Mouse (Mus musculus) heart, embryonic 13.5 days (tissue): ENCODE measurements around the gene Notch4. TPM values are rescaled to one million over a fixed set of nuclear protein-coding genes. Genes with fewer than 3 reads are reported as not detected.

Experiments used
- ATAC-seq: fragments of 200-750 bp; cut with Nextera tagmentation; 2 replicates; pipeline ENCODE4 v1.8.0; 2017; ENCODE audit warnings: moderate TSS enrichment; ENCODE audit not compliant: insufficient number of reproducible peaks, low FRiP score, low TSS enrichment; ENCODE audit errors: extremely low read depth
- H3K27ac ChIP-seq: fragments of 300-500 bp; sonication (generic); replicated peaks from 2 replicates; pipeline ENCODE4 v1.5.1; 2015; ENCODE audit warnings: moderate library complexity, mild to moderate bottlenecking, inconsistent platforms
- H3K27me3 ChIP-seq: fragments of 300-500 bp; sonication (generic); replicated peaks from 2 replicates; pipeline ENCODE4 v1.6.1; 2015; ENCODE audit warnings: mild to moderate bottlenecking, inconsistent platforms
- H3K36me3 ChIP-seq: fragments of 300-500 bp; sonication (generic); 2 replicates; pipeline ENCODE4 v1.6.1; 2015; ENCODE audit warnings: mild to moderate bottlenecking, inconsistent platforms
- H3K4me1 ChIP-seq: fragments of 300-500 bp; sonication (generic); 2 replicates; pipeline ENCODE4 v1.6.1; 2015; ENCODE audit warnings: inconsistent platforms
- H3K4me2 ChIP-seq: fragments of 300-500 bp; sonication (generic); 2 replicates; pipeline ENCODE4 v1.6.1; 2015; ENCODE audit warnings: inconsistent platforms, mild to moderate bottlenecking, moderate library complexity
- H3K4me3 ChIP-seq: fragments of 300-500 bp; sonication (generic); 2 replicates; pipeline ENCODE4 v1.5.1; 2015; ENCODE audit warnings: moderate library complexity, mild to moderate bottlenecking, inconsistent platforms
- H3K9ac ChIP-seq: fragments of 300-500 bp; sonication (generic); 2 replicates; pipeline ENCODE4 v1.6.1; 2015; ENCODE audit warnings: inconsistent platforms, mild to moderate bottlenecking, moderate library complexity
- H3K9me3 ChIP-seq: fragments of 300-500 bp; sonication (generic); 2 replicates; pipeline ENCODE4 v1.6.1; 2016; ENCODE audit warnings: inconsistent platforms
- WGBS: fragments of 180-500 bp; shearing (Covaris S2); methylation state at CpG from one replicate; pipeline ENCODE4 v1.1.7; 2015; ENCODE audit warnings: mixed read lengths; 5-methylcytosine and 5-hydroxymethylcytosine counted together
- polyA plus RNA-seq: library from polyadenylated mRNA; unstranded; fragments of >200 nt; fragmentation: Nextera tagmentation; extraction: Ambion mirVana; gene quantifications from 2 replicates; pipeline ENCODE4 v1.2.1, GENCODE M21; 2015

The Notch4 gene
- polyA plus RNA-seq, 1 experiment from 2014 or later: 5.5 TPM

DNA sequence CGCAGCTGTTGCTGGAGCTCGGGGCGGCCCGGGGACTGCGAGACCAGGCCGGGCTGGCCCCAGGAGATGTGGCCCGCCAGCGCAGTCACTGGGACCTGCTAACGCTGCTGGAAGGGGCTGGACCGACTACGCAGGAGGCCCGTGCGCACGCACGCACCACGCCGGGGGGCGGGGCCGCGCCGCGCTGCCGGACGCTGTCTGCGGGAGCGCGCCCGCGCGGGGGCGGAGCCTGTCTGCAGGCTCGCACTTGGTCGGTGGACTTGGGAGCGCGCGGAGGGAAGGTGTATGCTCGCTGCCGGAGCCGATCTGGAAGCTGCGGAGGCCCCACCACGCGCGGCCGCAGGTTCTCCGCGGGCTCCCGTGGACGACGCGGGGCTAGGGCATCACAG lies 23.3 kb downstream of the Notch4 start:
- peaks cover 51% of the 10 kb centered on the region for H3K4me1 ChIP-seq
- WGBS: under 1% methylated on average over 50 of the region's 50 CpGs

DNA sequence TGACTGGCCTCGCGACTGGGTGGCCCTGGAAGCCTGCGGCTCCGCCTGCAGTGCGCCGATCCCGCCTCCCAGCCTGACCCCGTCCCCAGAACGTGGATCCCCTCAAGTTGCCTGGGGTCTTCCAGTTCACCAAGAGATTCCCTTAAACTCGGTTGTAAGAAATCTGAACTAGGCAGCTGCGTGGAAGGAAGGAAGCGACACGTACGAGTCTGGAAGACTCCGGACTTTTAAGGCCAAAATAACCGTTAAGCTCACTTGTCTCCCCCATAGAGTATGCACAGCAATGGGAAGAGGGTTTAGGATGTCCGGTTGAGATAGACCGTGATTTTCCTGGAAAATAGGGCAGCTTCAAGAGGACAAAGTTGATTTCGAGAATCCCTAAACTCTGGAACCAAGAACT lies 23.7 kb downstream of the Notch4 start:
- H3K36me3 ChIP-seq: no peaks in the 10 kb centered on the region
- ATAC-seq: no peak
- no peaks in the 10 kb centered on the region for H3K27me3 ChIP-seq
- 2% methylated on average over 19 of the region's 19 CpGs for WGBS
- peak overlapping the region; percentile 97 for H3K9ac ChIP-seq
- peaks cover 52% of the 10 kb centered on the region for H3K4me1 ChIP-seq
- peak overlapping the region; percentile 94 for H3K27ac ChIP-seq
- H3K9me3 ChIP-seq: no peaks in the 10 kb centered on the region
- H3K4me2 ChIP-seq: peak overlapping the region; percentile 91
- H3K4me3 ChIP-seq: peak overlapping the region; percentile 79

More for the DNA sequence above, 23.3 kb downstream of the Notch4 start:
- peak overlapping the region; percentile 79 for H3K4me3 ChIP-seq
- H3K9me3 ChIP-seq: no peaks in the 10 kb centered on the region
- peak; percentile 80 for ATAC-seq
- H3K27ac ChIP-seq: peak overlapping the region; percentile 94
- H3K4me2 ChIP-seq: peak overlapping the region; percentile 91
- H3K27me3 ChIP-seq: no peaks in the 10 kb centered on the region
- H3K36me3 ChIP-seq: no peaks in the 10 kb centered on the region
- peak overlapping the region; percentile 97 for H3K9ac ChIP-seq

DNA sequence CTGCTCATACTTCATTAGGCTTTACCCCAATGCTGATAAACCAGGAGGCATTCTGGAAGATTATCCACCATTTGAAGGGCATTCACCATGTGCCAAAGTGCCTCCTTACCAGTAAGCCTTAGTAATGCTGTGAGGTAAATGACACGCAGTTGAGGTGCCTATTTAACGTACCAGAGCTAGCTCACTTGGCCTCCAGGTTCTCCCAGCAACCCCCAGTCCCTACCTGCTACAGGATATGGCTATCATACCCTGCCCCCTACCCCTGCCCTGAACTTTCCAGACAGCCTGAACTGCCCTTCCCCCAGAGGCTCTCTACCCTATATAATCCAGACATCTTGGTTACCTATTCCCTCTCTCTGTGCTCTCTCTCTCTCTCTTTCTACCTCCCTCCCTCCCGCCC lies 24.7 kb downstream of the Notch4 start:
- WGBS: 73% methylated on average over 3 of the region's 3 CpGs
- peak overlapping the region; percentile 97 for H3K9ac ChIP-seq
- peaks cover under 1% of the 10 kb centered on the region; the same call in 1 of the 2 replicates for H3K36me3 ChIP-seq
- ATAC-seq: no peak
- H3K27ac ChIP-seq: peak overlapping the region; percentile 98; the same call in 1 of the 2 replicates
- H3K9me3 ChIP-seq: no peaks in the 10 kb centered on the region
- no peaks in the 10 kb centered on the region for H3K27me3 ChIP-seq
- peaks cover 62% of the 10 kb centered on the region for H3K4me1 ChIP-seq
- H3K4me3 ChIP-seq: peak overlapping the region; percentile 79; the same call in 1 of the 2 replicates
- H3K4me2 ChIP-seq: peak overlapping the region; percentile 91

DNA sequence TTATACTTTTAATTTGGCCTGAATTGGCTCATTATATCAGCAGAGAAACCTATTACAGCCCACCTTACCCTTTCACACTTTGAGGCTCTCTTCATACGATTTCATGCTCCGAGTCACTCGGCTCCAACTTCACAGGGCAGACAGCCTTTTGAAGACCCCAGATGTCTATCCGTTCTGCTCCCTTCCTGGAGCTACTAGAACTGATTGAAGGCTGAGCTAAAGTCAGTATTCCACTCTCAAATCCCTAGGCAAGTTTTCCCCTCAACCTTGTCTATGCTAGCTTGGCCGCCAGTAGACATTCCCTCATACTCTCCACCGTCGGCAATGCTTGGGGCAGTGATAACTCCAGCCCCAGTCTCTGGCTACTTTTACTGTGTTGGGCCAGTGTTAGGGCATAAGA lies 25.1 kb downstream of the Notch4 start:
- Histone ChIP-seq H3K9ac (peak overlapping the region; percentile 58; the same call in 1 of the 2 replicates), H3K27me3 (no peaks in the 10 kb centered on the region), H3K36me3 (peaks cover 5% of the 10 kb centered on the region), H3K4me2 (peak overlapping the region; percentile 91), H3K4me3 (peak overlapping the region; percentile 24; the same call in 1 of the 2 replicates), H3K9me3 (no peaks in the 10 kb centered on the region), H3K4me1 (peaks cover 66% of the 10 kb centered on the region), H3K27ac (peak overlapping the region; percentile 98)
- no peak for ATAC-seq
- 38% methylated on average over 7 of the region's 7 CpGs for WGBS

DNA sequence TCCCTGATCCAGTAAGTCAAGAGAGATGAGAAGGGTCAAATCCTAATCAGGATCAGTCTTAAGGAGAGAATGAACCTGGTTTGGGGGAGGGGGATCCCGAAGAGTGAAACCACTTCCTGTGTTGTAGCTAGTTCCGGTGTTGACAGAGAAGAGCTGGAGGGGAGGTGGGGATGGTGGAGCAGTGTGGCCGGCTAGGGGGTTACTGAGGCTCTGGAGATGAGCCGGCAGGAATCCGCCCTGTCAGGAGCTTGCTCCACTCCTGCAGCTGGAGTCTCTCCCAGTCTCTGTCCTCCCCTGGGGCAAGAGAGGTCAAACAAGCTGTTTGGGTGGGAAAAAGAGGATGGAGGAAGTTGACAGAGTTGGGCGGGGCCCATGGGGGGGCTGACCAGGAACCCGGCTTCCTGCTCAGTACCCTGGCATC lies 25.6 kb downstream of the Notch4 start, which contains the start of gene Gpsm3:
Gene Gpsm3 (plus strand): TSS at position 126 of the 421 bp plus-strand sequence.
- H3K4me1 ChIP-seq: peaks cover 71% of the 10 kb centered on the region
- peak within 1 kb of the TSS; percentile 24 for H3K4me3 ChIP-seq
- WGBS: 21% methylated on average over 7 of the region's 7 CpGs
- peak within 1 kb of the TSS; percentile 98 for H3K27ac ChIP-seq
- peak within 1 kb of the TSS; percentile 91 for H3K4me2 ChIP-seq
- H3K9ac ChIP-seq: peak within 1 kb of the TSS; percentile 100
- peaks cover 9% of the 10 kb centered on the region for H3K36me3 ChIP-seq
- ATAC-seq: no peak
- no peaks in the 10 kb centered on the region for H3K27me3 ChIP-seq
- no peaks in the 10 kb centered on the region for H3K9me3 ChIP-seq

DNA sequence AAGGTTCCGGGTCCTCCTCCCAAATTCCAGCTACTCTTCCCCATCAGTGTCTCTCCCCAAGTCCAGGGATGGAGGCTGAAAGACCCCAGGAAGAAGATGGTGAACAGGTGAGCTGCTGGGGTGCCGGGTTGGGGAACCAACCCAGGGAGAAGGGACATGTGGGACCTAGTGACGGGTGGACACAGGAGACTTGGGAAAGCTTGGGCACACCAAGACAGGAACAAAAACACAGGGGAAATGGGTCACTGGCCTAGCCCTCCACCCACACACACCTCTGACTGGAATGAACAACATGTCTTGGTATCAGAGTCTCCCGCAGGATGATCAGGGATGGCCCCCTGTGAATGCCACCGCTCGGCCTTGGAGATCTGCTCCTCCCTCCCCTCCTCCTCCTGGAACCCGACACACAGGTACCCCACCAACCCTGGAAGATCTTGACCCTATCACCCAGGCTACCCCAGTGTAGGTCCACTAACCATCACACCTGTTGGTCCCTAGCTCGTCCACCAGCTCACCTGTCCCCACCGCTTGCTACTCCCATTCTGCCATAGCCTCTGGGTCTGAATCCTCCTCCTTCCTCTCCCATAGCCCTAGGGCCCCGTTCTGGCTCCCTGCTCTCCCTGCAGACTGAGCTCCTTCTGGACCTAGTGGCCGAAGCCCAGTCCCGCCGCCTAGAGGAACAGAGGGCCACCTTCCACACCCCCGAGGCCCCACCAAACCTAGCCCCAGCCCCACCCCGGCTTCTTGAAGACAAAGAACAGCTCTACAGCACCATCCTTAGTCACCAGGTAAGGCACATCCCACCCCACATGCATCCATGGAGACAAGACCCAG lies 26.3 kb downstream of the Notch4 start:
- Histone ChIP-seq H3K9me3 (no peaks in the 10 kb centered on the region), H3K27me3 (no peaks in the 10 kb centered on the region), H3K4me2 (peak overlapping the region; percentile 91), H3K4me3 (peak overlapping the region; percentile 24), H3K27ac (peak overlapping the region; percentile 98), H3K36me3 (peaks cover 16% of the 10 kb centered on the region), H3K9ac (peak overlapping the region; percentile 100), H3K4me1 (peaks cover 77% of the 10 kb centered on the region)
- no peak for ATAC-seq
- 63% methylated on average over 15 of the region's 15 CpGs for WGBS

DNA sequence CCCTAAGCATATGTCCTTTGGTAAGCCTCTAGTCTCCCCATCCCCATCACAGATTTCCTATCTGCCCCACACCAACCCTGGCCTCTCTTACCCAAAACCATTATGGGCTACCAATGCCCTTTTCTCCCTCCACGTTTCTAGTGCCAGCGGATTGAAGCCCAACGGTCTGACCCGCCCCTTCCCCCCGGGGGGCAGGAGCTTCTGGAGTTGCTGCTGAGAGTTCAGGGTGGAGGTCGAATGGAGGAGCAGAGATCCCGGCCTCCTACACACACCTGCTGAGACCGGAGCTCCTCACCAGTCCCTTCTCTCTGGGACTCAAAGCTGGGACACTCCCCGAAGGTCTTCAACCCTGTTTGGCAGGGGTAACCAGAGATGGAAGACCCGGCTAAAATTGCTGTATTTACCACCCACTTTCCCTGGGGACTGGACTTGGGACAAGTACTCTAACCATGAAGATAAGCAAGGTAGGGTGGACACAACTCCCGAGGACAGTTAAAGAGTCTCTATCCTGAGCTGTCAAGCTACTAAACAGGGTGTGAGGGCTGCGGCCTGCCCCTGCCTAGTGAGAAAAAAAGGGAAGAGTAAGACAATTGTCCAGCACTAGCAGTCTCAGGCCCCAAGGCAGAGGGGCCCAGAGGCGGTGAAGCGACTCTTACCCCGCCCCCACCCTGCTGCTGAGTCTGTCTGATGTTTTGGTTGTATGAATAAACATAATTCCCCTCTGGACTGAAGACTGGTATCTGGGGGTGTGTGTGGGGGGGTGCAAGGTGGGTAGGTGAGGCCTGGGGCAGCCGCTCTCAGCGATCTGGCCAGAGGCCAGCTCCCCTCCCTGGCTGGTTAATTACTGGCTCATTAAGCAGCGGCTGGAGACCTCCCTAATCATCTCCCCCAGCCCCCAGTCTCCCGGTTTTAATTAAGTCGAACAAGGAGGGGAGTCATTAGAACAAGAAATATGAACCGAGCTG lies 27.2 kb downstream of the Notch4 start, which contains the start of gene Pbx2:
Gene Pbx2 (plus strand): TSS at position 238 of the 965 bp plus-strand sequence.
- Histone ChIP-seq H3K36me3 (peaks cover 25% of the 10 kb centered on the region), H3K27ac (peak within 1 kb of the TSS; percentile 98), H3K4me3 (peak within 1 kb of the TSS; percentile 92), H3K4me2 (peak within 1 kb of the TSS; percentile 91), H3K4me1 (peaks cover 77% of the 10 kb centered on the region), H3K27me3 (no peaks in the 10 kb centered on the region), H3K9me3 (no peaks in the 10 kb centered on the region), H3K9ac (peak within 1 kb of the TSS; percentile 100)
- 7% methylated on average over 21 of the region's 21 CpGs for WGBS
- ATAC-seq: no peak

DNA sequence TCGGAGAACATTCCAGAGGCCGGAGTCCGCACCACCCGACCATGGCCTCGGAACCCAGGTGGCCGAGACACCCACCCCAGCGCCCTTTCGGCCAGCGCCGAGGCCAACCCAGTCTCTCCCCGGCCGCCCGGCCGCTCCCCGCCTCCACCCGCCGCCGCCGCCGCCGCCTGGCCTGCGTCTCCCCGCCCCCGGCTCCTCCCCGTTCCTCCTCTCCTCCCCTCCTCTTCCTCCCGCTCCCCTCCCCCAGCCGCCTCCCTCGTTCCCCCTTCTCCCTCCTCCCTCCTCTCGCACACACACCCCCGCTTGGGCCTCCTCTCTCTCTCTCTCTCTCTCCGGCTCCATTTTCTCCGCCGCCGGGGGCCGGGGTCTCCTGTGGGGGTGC lies 27.9 kb downstream of the Notch4 start:
- Histone ChIP-seq H3K4me2 (peak overlapping the region; percentile 91), H3K27me3 (no peaks in the 10 kb centered on the region), H3K9ac (peak overlapping the region; percentile 100), H3K27ac (peak overlapping the region; percentile 98), H3K4me3 (peak overlapping the region; percentile 92), H3K36me3 (peaks cover 29% of the 10 kb centered on the region), H3K9me3 (no peaks in the 10 kb centered on the region), H3K4me1 (peaks cover 77% of the 10 kb centered on the region)
- WGBS: under 1% methylated on average over 33 of the region's 35 CpGs
- peak; percentile 34; the same call in 1 of the 2 replicates for ATAC-seq

DNA sequence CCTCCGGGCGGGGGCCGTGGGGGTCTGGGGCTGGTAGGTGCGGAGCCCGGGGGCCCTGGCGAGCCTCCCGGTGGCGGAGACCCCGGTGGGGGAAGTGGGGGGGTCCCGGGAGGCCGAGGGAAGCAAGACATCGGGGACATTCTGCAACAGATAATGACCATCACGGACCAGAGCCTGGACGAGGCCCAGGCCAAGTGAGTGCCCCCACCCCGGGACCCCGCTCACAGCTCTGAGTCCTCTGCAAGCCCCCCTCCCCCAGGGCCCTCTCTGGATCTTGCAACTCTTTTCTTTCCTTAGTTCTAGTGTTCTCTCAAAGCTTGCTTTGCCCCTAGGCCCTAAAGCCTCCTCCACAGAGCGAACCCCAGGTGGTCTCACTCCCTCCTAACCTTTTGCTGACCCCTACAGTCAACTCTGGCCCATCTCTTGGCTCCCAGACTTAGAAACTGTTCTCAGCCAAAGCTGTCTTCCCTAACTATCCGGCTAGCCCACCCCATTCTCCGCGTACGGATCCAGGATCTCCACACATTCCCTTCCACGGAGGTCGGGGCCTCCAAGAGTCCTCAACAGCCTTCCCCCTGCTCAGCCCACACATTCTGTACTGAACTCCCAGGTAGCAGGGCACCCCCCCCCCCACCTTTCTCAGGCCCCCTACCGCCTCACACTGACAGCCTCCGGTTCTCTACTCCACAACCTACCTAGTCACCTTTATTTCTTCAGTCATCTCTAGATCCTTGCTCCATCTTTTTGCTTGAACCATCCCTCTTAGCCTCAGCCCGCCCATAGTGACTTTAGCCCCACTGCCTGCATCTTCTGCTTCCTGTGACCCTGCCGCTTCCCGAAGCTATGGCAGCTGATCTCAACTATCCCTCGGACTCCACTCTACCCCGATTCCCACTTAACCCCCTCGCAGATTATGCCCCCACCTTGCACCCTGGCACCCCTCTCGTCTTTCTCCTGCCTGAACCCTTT lies 28.8 kb downstream of the Notch4 start:
- Histone ChIP-seq H3K27me3 (no peaks in the 10 kb centered on the region), H3K4me3 (peak overlapping the region; percentile 92), H3K9me3 (no peaks in the 10 kb centered on the region), H3K27ac (peak overlapping the region; percentile 98), H3K4me2 (peak overlapping the region; percentile 91), H3K36me3 (peaks cover 29% of the 10 kb centered on the region), H3K4me1 (peaks cover 83% of the 10 kb centered on the region), H3K9ac (peak overlapping the region; percentile 100)
- peak; percentile 9; the same call in 1 of the 2 replicates for ATAC-seq
- WGBS: 3% methylated on average over 32 of the region's 32 CpGs
